Mouse (Mus musculus): ENCODE results near the gene Myom1. TPM values are rescaled to one million over a fixed set of nuclear protein-coding genes. Genes with fewer than 3 reads are reported as not detected.

The Myom1 gene
- total RNA-seq, 1 experiment from 2014 or later = 6.3 TPM

DNA sequence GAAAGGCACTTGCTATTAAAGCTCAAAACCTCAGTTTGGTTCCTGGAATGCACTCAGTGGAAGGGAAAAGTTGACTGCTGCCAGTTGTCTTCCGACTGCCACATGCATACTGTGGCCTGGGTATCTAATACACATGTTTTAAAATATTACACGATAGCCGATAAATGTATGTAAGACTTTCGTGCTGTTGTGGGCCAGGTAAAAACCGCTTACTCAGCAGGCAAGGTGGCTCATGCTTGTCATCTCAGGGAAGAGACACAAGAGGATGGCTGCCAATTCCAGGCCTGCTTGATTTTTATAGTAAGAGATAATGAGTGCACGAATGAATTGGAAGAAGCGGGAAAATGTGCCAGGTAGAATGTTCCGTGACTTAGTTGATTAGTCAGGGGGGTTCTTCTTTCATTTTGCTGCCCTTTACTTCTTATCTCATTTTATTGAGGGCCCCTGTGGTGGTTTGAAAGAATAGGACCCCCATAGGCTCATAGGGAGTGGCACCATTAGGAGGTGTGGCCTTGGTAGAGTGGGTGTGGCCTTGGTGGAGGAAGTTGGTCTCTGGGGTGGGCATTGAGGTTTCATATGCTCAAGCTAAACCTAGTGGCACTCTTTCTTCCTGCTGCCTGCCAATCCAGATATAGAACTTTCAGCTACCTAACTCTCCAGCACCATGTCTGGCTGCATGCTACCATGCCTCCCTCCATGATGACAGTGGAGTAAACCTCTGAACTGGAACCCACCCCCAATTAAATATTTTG is 158.0 kb downstream of the Myom1 start:
- ATAC-seq (replicated peaks; ENCODE audit: low read depth, poor library complexity, severe bottlenecking) = peak; percentile 43; the same call in 1 of the 2 replicates

DNA sequence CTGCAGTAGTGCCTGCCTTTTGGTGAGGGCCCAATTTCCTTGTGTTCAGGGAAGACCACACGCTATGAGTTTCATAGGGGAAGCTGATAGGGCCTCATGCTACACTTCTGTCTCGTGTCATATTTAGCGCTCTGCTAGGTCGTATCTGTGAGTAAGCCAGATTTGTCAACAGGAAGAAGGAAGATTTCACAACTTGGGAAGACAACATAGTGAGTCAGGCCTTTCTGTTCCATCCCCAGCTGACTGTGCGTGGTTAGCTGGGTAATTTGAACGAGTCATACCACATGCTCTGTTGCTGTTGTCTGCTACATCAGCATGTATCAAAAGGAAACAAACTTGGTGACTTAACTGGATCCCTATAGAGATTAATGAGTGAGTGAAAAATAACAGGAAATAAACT is 162.6 kb downstream of the Myom1 start:
- peak; percentile 93 for ATAC-seq (replicated peaks; ENCODE audit: low read depth, poor library complexity, severe bottlenecking)

GRCm38 (mm10) chr17:71168205-71168815 is 165.9 kb downstream of the Myom1 start:
- ATAC-seq (replicated peaks; ENCODE audit: low read depth, poor library complexity, severe bottlenecking) = no peak

GRCm38 (mm10) chr17:71168846-71169245 is 166.4 kb downstream of the Myom1 start:
- no peak for ATAC-seq (replicated peaks; ENCODE audit: low read depth, poor library complexity, severe bottlenecking)

- no peak for ATAC-seq (replicated peaks; ENCODE audit: low read depth, poor library complexity, severe bottlenecking)
Measured at GRCm38 (mm10) chr17:71169639-71170038, 167.2 kb downstream of the Myom1 start.

GRCm38 (mm10) chr17:71171161-71171560 is 168.7 kb downstream of the Myom1 start:
- ATAC-seq (replicated peaks; ENCODE audit: low read depth, poor library complexity, severe bottlenecking) = no peak

Other genes with a start within 250 kb of the Myom1 start
- gene Tgif1, start 149.1 kb upstream of the Myom1 start, total RNA-seq (2017) = 40.0 and 57.5 TPM in 2 replicates
- 111 and 131 TPM in 2 replicates for gene Myl12a, start 245 bp downstream of the Myom1 start, total RNA-seq (2017)
- 66.3 and 97.0 TPM in 2 replicates for gene Lpin2, start 179.9 kb downstream of the Myom1 start, total RNA-seq (2017)

Measured in common myeloid progenitor, adult 5-6 weeks (primary cell).